21 mouse cellular contexts compared by ENCODE assay signal in the genomic region with DNA sequence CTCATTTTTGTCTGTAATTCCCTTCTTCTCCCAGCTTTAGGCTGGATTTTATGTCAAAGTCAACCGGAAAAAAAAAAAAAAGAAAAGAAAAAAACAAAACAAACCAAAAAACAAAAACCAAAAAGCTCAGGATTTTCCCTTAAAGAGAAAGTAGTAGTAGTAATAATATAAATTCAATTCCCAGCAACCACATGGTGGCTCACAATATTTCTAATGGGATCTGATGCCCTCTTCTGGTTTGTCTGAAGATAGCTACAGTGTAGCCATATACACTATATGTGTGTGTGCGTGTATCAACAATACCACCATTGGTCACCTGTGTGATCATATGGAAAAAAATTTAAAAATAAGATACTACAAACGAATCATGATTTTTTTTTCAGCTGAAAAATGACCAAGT. TPM values are rescaled to one million over a fixed set of nuclear protein-coding genes. Genes with fewer than 3 reads are reported as not detected.
A peak's percentile ranks its signal among the peaks of the same experiment; 100 is the strongest.
DNase-seq lines count a peak whose midpoint lies in the region; ATAC-seq and TF ChIP-seq lines count a peak whose summit lies in the region.
"Had no signal": no experiment of that assay in that cellular context is flagged by ENCODE, and none has a peak within 500 bp of the region (broad histone marks: within the 10 kb centered on the region; RNA-seq: fewer than 3 reads in every experiment).

No protein-coding gene starts in this region.

- H3K27ac ChIP-seq in gastrocnemius, adult 2 months: no peak overlapping the region
- H3K27ac ChIP-seq in layer of hippocampus, adult 2 months: no peak overlapping the region
- no peak overlapping the region for H3K27ac ChIP-seq in midbrain, postnatal 0 days (ENCODE audit: low read depth, low read length)
- H3K27ac ChIP-seq in midbrain, embryonic 15.5 days: no peak overlapping the region
- no peak overlapping the region for H3K27ac ChIP-seq in stomach, postnatal 0 days (replicated peaks)
- H3K27ac ChIP-seq: heart, embryonic 10.5 days; hindbrain, embryonic 14.5 days; liver, embryonic 12.5 days had no signal

- ATAC-seq in midbrain, postnatal 0 days (ENCODE audit: low FRiP score): no peak
- ATAC-seq in midbrain, embryonic 15.5 days (replicated peaks): no peak
- no peak for ATAC-seq in stomach, postnatal 0 days (ENCODE audit: low FRiP score, low TSS enrichment)
- ATAC-seq: intestine, embryonic 16.5 days; liver, embryonic 12.5 days had no signal

- no peaks in the 10 kb centered on the region for H3K27me3 ChIP-seq in midbrain, postnatal 0 days (ENCODE audit: insufficient read depth, low read length)
- no peaks in the 10 kb centered on the region for H3K27me3 ChIP-seq in midbrain, embryonic 15.5 days (replicated peaks)
- H3K27me3 ChIP-seq in stomach, postnatal 0 days (ENCODE audit: control insufficient read depth, insufficient read depth, low read length): no peaks in the 10 kb centered on the region
- H3K27me3 ChIP-seq: liver, embryonic 12.5 days had no signal

- H3K36me3 ChIP-seq in midbrain, postnatal 0 days (ENCODE audit: insufficient read depth, low read length): no peaks in the 10 kb centered on the region
- no peaks in the 10 kb centered on the region for H3K36me3 ChIP-seq in midbrain, embryonic 15.5 days (replicated peaks)
- no peaks in the 10 kb centered on the region for H3K36me3 ChIP-seq in stomach, postnatal 0 days (ENCODE audit: control insufficient read depth, insufficient read depth, low read length)
- H3K36me3 ChIP-seq: heart, embryonic 10.5 days; liver, embryonic 12.5 days had no signal

- no peak overlapping the region for H3K4me3 ChIP-seq in gastrocnemius, adult 2 months
- H3K4me3 ChIP-seq in layer of hippocampus, adult 2 months: no peak overlapping the region
- no peak overlapping the region for H3K4me3 ChIP-seq in midbrain, postnatal 0 days (ENCODE audit: low read depth, low read length)
- no peak overlapping the region for H3K4me3 ChIP-seq in midbrain, embryonic 15.5 days
- H3K4me3 ChIP-seq in stomach, postnatal 0 days (ENCODE audit: low read depth, low read length): no peak overlapping the region
- H3K4me3 ChIP-seq: heart, embryonic 10.5 days; liver, embryonic 12.5 days; megakaryocyte, embryonic 14.5 days had no signal

- intact Hi-C loops in gastrocnemius, adult 2 months (cut with DNase I): no loop called here

- no peak for DNase-seq in gastrocnemius, adult 2 months
- no peak for DNase-seq in gastrocnemius, postnatal 10 days
- no peak for DNase-seq in layer of hippocampus, adult 2 months (ENCODE audit: low spot score in 2 of 2)
- DNase-seq in layer of hippocampus, adult 8-10 months (ENCODE audit: low spot score in 2 of 2): no peak
- peak; percentile 23 for DNase-seq in midbrain, postnatal 0 days (ENCODE audit: low spot score)
- DNase-seq in stomach, postnatal 0 days (ENCODE audit: low spot score): no peak
- DNase-seq in frontal cortex, postnatal 25 days (ENCODE audit: low spot score in 2 of 2): no peak
- DNase-seq: adrenal gland, postnatal 25 days; cerebellum, adult 18-20 months; cerebellum, postnatal 25 days; heart, postnatal 14 days; kidney, postnatal 14 days; layer of hippocampus, adult 9-11 months; right cerebral cortex, postnatal 4 days; thymus, postnatal 14 days had no signal

- peak; percentile 63 for TF ChIP-seq CTCF in gastrocnemius, adult 2 months (IDR thresholded peaks at IDR 0.05)
- peak; percentile 73 for TF ChIP-seq CTCF in layer of hippocampus, adult 2 months (conservative IDR thresholded peaks at IDR 0.05)
- TF ChIP-seq CTCF in midbrain, postnatal 0 days (IDR thresholded peaks at IDR 0.05): peak; percentile 61
- peak; percentile 71 for TF ChIP-seq CTCF in stomach, postnatal 0 days (IDR thresholded peaks at IDR 0.05; ENCODE audit: low read depth)

- H3K9ac ChIP-seq in midbrain, postnatal 0 days (replicated peaks; ENCODE audit: low read length, poor library complexity, severe bottlenecking): no peak overlapping the region
- no peak overlapping the region for H3K9ac ChIP-seq in midbrain, embryonic 15.5 days
- no peak overlapping the region for H3K9ac ChIP-seq in stomach, postnatal 0 days (ENCODE audit: low read length)
- H3K9ac ChIP-seq: hindbrain, embryonic 14.5 days; liver, embryonic 12.5 days had no signal

- no peaks in the 10 kb centered on the region for H3K4me1 ChIP-seq in midbrain, postnatal 0 days (ENCODE audit: insufficient read depth, low read length)
- H3K4me1 ChIP-seq in midbrain, embryonic 15.5 days: no peaks in the 10 kb centered on the region
- no peaks in the 10 kb centered on the region for H3K4me1 ChIP-seq in stomach, postnatal 0 days (replicated peaks; ENCODE audit: control insufficient read depth, insufficient read depth)

- 87% methylated on average over 3 of the region's 3 CpGs for WGBS in midbrain, postnatal 0 days
- 88% methylated on average over 3 of the region's 3 CpGs for WGBS in midbrain, embryonic 15.5 days
- WGBS in stomach, postnatal 0 days: 87% methylated on average over 3 of the region's 3 CpGs

- H3K9me3 ChIP-seq in midbrain, postnatal 0 days (ENCODE audit: low read length): no peaks in the 10 kb centered on the region
- no peaks in the 10 kb centered on the region for H3K9me3 ChIP-seq in midbrain, embryonic 15.5 days
- no peaks in the 10 kb centered on the region for H3K9me3 ChIP-seq in stomach, postnatal 0 days (ENCODE audit: control insufficient read depth, low read length)
- H3K9me3 ChIP-seq: heart, embryonic 10.5 days; liver, embryonic 12.5 days; megakaryocyte, embryonic 14.5 days had no signal

- no peak overlapping the region for H3K4me2 ChIP-seq in midbrain, postnatal 0 days (ENCODE audit: low read depth, low read length, poor library complexity, severe bottlenecking)
- no peak overlapping the region for H3K4me2 ChIP-seq in midbrain, embryonic 15.5 days
- no peak overlapping the region for H3K4me2 ChIP-seq in stomach, postnatal 0 days (replicated peaks; ENCODE audit: low read depth)
- H3K4me2 ChIP-seq: hindbrain, embryonic 14.5 days; liver, embryonic 12.5 days had no signal

- TF ChIP-seq EP300 in stomach, postnatal 0 days (optimal IDR thresholded peaks at IDR 0.05): no peak

RNA-seq across cellular contexts. Expression of a gene that starts 15.0 kb away (rescaled TPM):
- 10 to 100 TPM; 19.5 to 31.7 TPM for total RNA-seq in gastrocnemius, adult 2 months (2021)
- total RNA-seq in gastrocnemius, postnatal 10 days (2021): 100 to 1,000 TPM; 130 to 134 TPM
- 1 to 10 TPM; 5.4 to 7.6 TPM for total RNA-seq in layer of hippocampus, adult 2 months (2021)
- total RNA-seq in layer of hippocampus, adult 8-10 months (2022): 10 to 100 TPM in 2 of 4 experiments, 1 to 10 TPM in 2; 7.9 to 19.0 (median 12.0) TPM
- 6.5 and 9.5 TPM in 2 replicates for total RNA-seq in midbrain, postnatal 0 days (2014; rRNA removed)
- polyA plus RNA-seq in midbrain, postnatal 0 days (2015; fragmentation: Nextera tagmentation; extraction: Ambion mirVana): 16.2 and 19.7 TPM in 2 replicates
- polyA plus RNA-seq in midbrain, embryonic 15.5 days (2015; fragmentation: Nextera tagmentation; extraction: Ambion mirVana): 17.9 and 20.4 TPM in 2 replicates
- polyA plus RNA-seq in stomach, postnatal 0 days (2015; fragmentation: Nextera tagmentation; extraction: Ambion mirVana): 65.6 and 75.1 TPM in 2 replicates

Comparison
In these comparisons a context has a peak if more than half of its experiments do, and no peak if none do; other contexts are left out.
1. RNA of a gene that starts 15.0 kb away (total RNA-seq): 130 to 134 TPM in gastrocnemius, postnatal 10 days; 19.5 to 31.7 TPM in gastrocnemius, adult 2 months, 7.9 to 19.0 TPM in layer of hippocampus, adult 8-10 months, 6.5 to 9.5 TPM in midbrain, postnatal 0 days and 5.4 to 7.6 TPM in layer of hippocampus, adult 2 months; every median in the first group is over 4 times any median in the second.
2. Peak in every context shown above with its lines, with median percentiles within 50 percentile points of each other: CTCF ChIP-seq.